Mouse (Mus musculus) mesoderm, embryonic 11.5 days (tissue): ENCODE results near the gene Copg2.

Experiments
- DNase-seq: peaks from one replicate; pipeline ENCODE4 v3.0.0-alpha.2; 2012; ENCODE audit warnings: low read depth, low spot score

Gene Copg2

GRCm38 (mm10) chr6:30896195-30896985 is at the start of gene Copg2:
TSS of gene Copg2 (minus strand) at chr6:30896794.
- peak; percentile 96 for DNase-seq

- DNase-seq, result peak; percentile 48
Measured at GRCm38 (mm10) chr6:30939264-30939663, 42.7 kb upstream of the Copg2 start.

- DNase-seq, result no peak
Measured at GRCm38 (mm10) chr6:30922821-30923220, 26.2 kb upstream of the Copg2 start.

GRCm38 (mm10) chr6:30921826-30922225 is 25.2 kb upstream of the Copg2 start:
- DNase-seq, result no peak

- no peak for DNase-seq
Measured at GRCm38 (mm10) chr6:30920834-30921675, 24.5 kb upstream of the Copg2 start.

GRCm38 (mm10) chr6:30915473-30915872 is 18.9 kb upstream of the Copg2 start, which contains the start of gene Tsga13:
TSS of gene Tsga13 (minus strand) at chr6:30915573.
- no peak for DNase-seq

- DNase-seq, result no peak
Measured at GRCm38 (mm10) chr6:30907970-30908369, 11.4 kb upstream of the Copg2 start.

GRCm38 (mm10) chr6:30904911-30905310 is 8.3 kb upstream of the Copg2 start:
- DNase-seq, result no peak

- DNase-seq, result no peak
Measured at GRCm38 (mm10) chr6:30904033-30904432, 7.4 kb upstream of the Copg2 start.

- DNase-seq, result no peak
Measured at GRCm38 (mm10) chr6:30897520-30897919, 926 bp upstream of the Copg2 start.

- DNase-seq, result no peak
Measured at GRCm38 (mm10) chr6:30896986-30897327, 363 bp upstream of the Copg2 start.

GRCm38 (mm10) chr6:30895819-30896194 is 787 bp downstream of the Copg2 start:
- no peak for DNase-seq

GRCm38 (mm10) chr6:30893081-30893480 is 3.5 kb downstream of the Copg2 start:
- no peak for DNase-seq

- DNase-seq, result no peak
Measured at GRCm38 (mm10) chr6:30891761-30892160, 4.8 kb downstream of the Copg2 start.

- no peak for DNase-seq
Measured at GRCm38 (mm10) chr6:30884856-30885255, 11.7 kb downstream of the Copg2 start.

- DNase-seq, result no peak
Measured at GRCm38 (mm10) chr6:30883491-30883890, 13.1 kb downstream of the Copg2 start.

GRCm38 (mm10) chr6:30876661-30877060 is 19.9 kb downstream of the Copg2 start:
- no peak for DNase-seq

GRCm38 (mm10) chr6:30866501-30866900 is 30.1 kb downstream of the Copg2 start:
- DNase-seq, result no peak

- DNase-seq, result no peak
Measured at GRCm38 (mm10) chr6:30865031-30865678, 31.4 kb downstream of the Copg2 start.

GRCm38 (mm10) chr6:30855956-30856355 is 40.6 kb downstream of the Copg2 start:
- DNase-seq, result no peak

- no peak for DNase-seq
Measured at GRCm38 (mm10) chr6:30855205-30855604, 41.4 kb downstream of the Copg2 start.

- no peak for DNase-seq
Measured at GRCm38 (mm10) chr6:30849818-30850217, 46.8 kb downstream of the Copg2 start.
